ENCODE assay signal across 8 mouse cellular contexts in genomic region chr10:24595250-24596002, GRCm38 (mm10). TPM values are rescaled to one million over a fixed set of nuclear protein-coding genes. Genes with fewer than 3 reads are reported as not detected.
DNase-seq lines count a peak whose midpoint lies in the region; ATAC-seq and TF ChIP-seq lines count a peak whose summit lies in the region.

Gene Ccn2, plus strand, starts transcription at chr10:24595442.

- TF ChIP-seq POLR2A in liver, adult 2 months (IDR thresholded peaks at IDR 0.05; ENCODE audit: extremely low read depth, insufficient read depth, low read length) = peak; percentile 25; the same call in 1 of the 2 replicates

- H3K36me3 ChIP-seq in forebrain, embryonic 10.5 days (replicated peaks) = peaks cover 24% of the 10 kb centered on the region
- peaks cover 11% of the 10 kb centered on the region; the same call in 1 of the 2 replicates for H3K36me3 ChIP-seq in heart, embryonic 12.5 days
- H3K36me3 ChIP-seq in kidney, embryonic 15.5 days = no peaks in the 10 kb centered on the region
- no peaks in the 10 kb centered on the region for H3K36me3 ChIP-seq in liver, adult 2 months (ENCODE audit: control insufficient read depth, insufficient read depth, low read length)

- peaks cover 59% of the 10 kb centered on the region for H3K4me1 ChIP-seq in forebrain, embryonic 10.5 days
- peaks cover 51% of the 10 kb centered on the region for H3K4me1 ChIP-seq in heart, embryonic 12.5 days (replicated peaks)
- H3K4me1 ChIP-seq in kidney, embryonic 15.5 days = peaks cover 46% of the 10 kb centered on the region
- no peaks in the 10 kb centered on the region for H3K4me1 ChIP-seq in liver, adult 2 months (ENCODE audit: control insufficient read depth, insufficient read depth, low read length)

- peak within 1 kb of the TSS; percentile 95 for H3K9ac ChIP-seq in heart, embryonic 12.5 days
- H3K9ac ChIP-seq in kidney, embryonic 15.5 days = peak within 1 kb of the TSS; percentile 73
- peak within 1 kb of the TSS; percentile 64 for H3K9ac ChIP-seq in liver, adult 2 months (ENCODE audit: low read depth, low read length)

- peak; percentile 86 for ATAC-seq in heart, embryonic 12.5 days (ENCODE audit: insufficient number of reproducible peaks, low FRiP score)
- ATAC-seq in kidney, embryonic 15.5 days (replicated peaks; ENCODE audit: low FRiP score) = peak; percentile 92
- 0 out of 2 replicates have a peak, but pooled peaks have one; percentile 13 for ATAC-seq in monocyte, adult 5-6 weeks (replicated peaks; ENCODE audit: insufficient number of reproducible peaks, low FRiP score, low TSS enrichment, poor library complexity, severe bottlenecking)

- H3K4me3 ChIP-seq in forebrain, embryonic 10.5 days = peak within 1 kb of the TSS; percentile 82
- H3K4me3 ChIP-seq in heart, embryonic 12.5 days = peak within 1 kb of the TSS; percentile 68
- peak within 1 kb of the TSS; percentile 73 for H3K4me3 ChIP-seq in kidney, embryonic 15.5 days (replicated peaks)
- H3K4me3 ChIP-seq in liver, adult 2 months (ENCODE audit: insufficient read depth, low read depth, low read length) = peak within 1 kb of the TSS; percentile 63

- peak within 1 kb of the TSS; percentile 80 for H3K4me2 ChIP-seq in heart, embryonic 12.5 days
- peak within 1 kb of the TSS; percentile 73 for H3K4me2 ChIP-seq in kidney, embryonic 15.5 days

- no peaks in the 10 kb centered on the region for H3K9me3 ChIP-seq in forebrain, embryonic 10.5 days
- H3K9me3 ChIP-seq in heart, embryonic 12.5 days (replicated peaks) = no peaks in the 10 kb centered on the region
- H3K9me3 ChIP-seq in kidney, embryonic 15.5 days (replicated peaks) = no peaks in the 10 kb centered on the region

- H3K79me2 ChIP-seq in liver, adult 2 months (ENCODE audit: control insufficient read depth, insufficient read depth, low read length) = no peaks in the 10 kb centered on the region

- TF ChIP-seq CTCF in liver, adult 2 months (IDR thresholded peaks at IDR 0.05; ENCODE audit: low read depth, low read length) = no peak

- WGBS in forebrain, embryonic 10.5 days = 0% methylated on average over 53 of the region's 53 CpGs
- WGBS in heart, embryonic 12.5 days = under 1% methylated on average over 53 of the region's 53 CpGs
- under 1% methylated on average over 53 of the region's 53 CpGs for WGBS in kidney, embryonic 15.5 days
- 2% methylated on average over 53 of the region's 53 CpGs for WGBS in liver, adult 2 months

- peak; percentile 8 for DNase-seq in thymus, postnatal 25 days
- DNase-seq in thymus, postnatal 10 days (ENCODE audit: low spot score in 2 of 2) = no peak
- DNase-seq in forebrain, embryonic 10.5 days (ENCODE audit: extremely low spot score, low spot score) = peak; percentile 83
- DNase-seq in liver, adult 2 months (ENCODE audit: extremely low read depth, low read depth, low spot score) = peak; percentile 40
- peak; percentile 85 for DNase-seq in testis, postnatal 10 days (ENCODE audit: low spot score)

- H3K27me3 ChIP-seq in forebrain, embryonic 10.5 days (ENCODE audit: poor library complexity, severe bottlenecking) = no peaks in the 10 kb centered on the region
- no peaks in the 10 kb centered on the region for H3K27me3 ChIP-seq in heart, embryonic 12.5 days (replicated peaks)
- no peaks in the 10 kb centered on the region for H3K27me3 ChIP-seq in kidney, embryonic 15.5 days
- no peaks in the 10 kb centered on the region; the same call in 1 of the 2 replicates for H3K27me3 ChIP-seq in liver, adult 2 months (ENCODE audit: control insufficient read depth, insufficient read depth, low read length)

- peak within 1 kb of the TSS; percentile 96 for H3K27ac ChIP-seq in forebrain, embryonic 10.5 days
- peak within 1 kb of the TSS; percentile 97 for H3K27ac ChIP-seq in heart, embryonic 12.5 days (ENCODE audit: poor library complexity, severe bottlenecking)
- peak within 1 kb of the TSS; percentile 93 for H3K27ac ChIP-seq in kidney, embryonic 15.5 days
- peak within 1 kb of the TSS; percentile 35 for H3K27ac ChIP-seq in liver, adult 2 months (replicated peaks; ENCODE audit: insufficient read depth, low read depth, low read length)

RNA-seq across cellular contexts. Expression of gene Ccn2, which starts in this region (rescaled TPM):
- polyA plus RNA-seq in forebrain, embryonic 10.5 days (2016; fragmentation: Nextera tagmentation; extraction: Ambion mirVana) = 11.2 and 11.7 TPM in 2 replicates
- polyA plus RNA-seq in heart, embryonic 12.5 days (2016; fragmentation: Nextera tagmentation; extraction: Ambion mirVana) = 56.8 and 60.1 TPM in 2 replicates
- polyA plus RNA-seq in kidney, embryonic 15.5 days (2015; fragmentation: Nextera tagmentation; extraction: Ambion mirVana) = 8.7 and 10.0 TPM in 2 replicates
- 6.6 and 20.5 TPM in 2 replicates for total RNA-seq in liver, adult 2 months (2014; rRNA removed)
- 4.0 and 4.4 TPM in 2 replicates for polyA plus RNA-seq in liver, adult 2 months (2012; rRNA removed)
- total RNA-seq in monocyte, adult 5-6 weeks (2017) = not detected in 3 replicates

Comparison
In these comparisons a context has a peak if more than half of its experiments do, and no peak if none do; other contexts are left out.
1. DNase-seq: peak in thymus, postnatal 25 days (single experiment), forebrain, embryonic 10.5 days (single experiment), liver, adult 2 months (single experiment) and testis, postnatal 10 days (single experiment); none in thymus, postnatal 10 days (0 of 2).
2. Peak in ATAC-seq in monocyte, adult 5-6 weeks; RNA of the gene not detected or under 1 TPM.
3. H3K27ac ChIP-seq: peak in every context shown above with its lines; median percentile 97 in heart, embryonic 12.5 days; 96 in forebrain, embryonic 10.5 days; 93 in kidney, embryonic 15.5 days; 35 in liver, adult 2 months.
4. ATAC-seq: peak in every context shown above with its lines; median percentile 92 in kidney, embryonic 15.5 days; 86 in heart, embryonic 12.5 days; 13 in monocyte, adult 5-6 weeks.
5. Peak in every context shown above with its lines, with median percentiles within 50 percentile points of each other: H3K4me3 ChIP-seq and H3K9ac ChIP-seq.